Mouse (Mus musculus) urinary bladder, postnatal 25 days (tissue): ENCODE results near the gene P2ry14.
"Not testable (repeated sequence)": the region's sequence is repeated elsewhere in the genome, so short reads cannot be mapped to it uniquely, and the experiment has no call there.

Experiments
- DNase-seq: peaks from one replicate; pipeline ENCODE4 v3.0.0; 2022; ENCODE audit warnings: low spot score

Gene P2ry14

GRCm38 (mm10) chr3:59104462-59104861, 49.0 kb downstream of the P2ry14 start:
- DNase-seq, result no peak

- no peak for DNase-seq
Observed at GRCm38 (mm10) chr3:59102146-59102545, 51.3 kb downstream of the P2ry14 start.

GRCm38 (mm10) chr3:59101218-59101986, 52.0 kb downstream of the P2ry14 start, which contains the start of gene Gpr171:
Gene Gpr171, minus strand, starts transcription at chr3:59101821.
- no peak for DNase-seq

GRCm38 (mm10) chr3:59098540-59098939, 54.9 kb downstream of the P2ry14 start:
- no peak for DNase-seq

GRCm38 (mm10) chr3:59097421-59097820, 56.0 kb downstream of the P2ry14 start:
- DNase-seq, result no peak

GRCm38 (mm10) chr3:59092702-59093101, 60.7 kb downstream of the P2ry14 start:
- no peak for DNase-seq

- no peak for DNase-seq
Observed at GRCm38 (mm10) chr3:59080919-59081318, 72.5 kb downstream of the P2ry14 start.

- DNase-seq, result no peak
Observed at GRCm38 (mm10) chr3:59080293-59080916, 73.0 kb downstream of the P2ry14 start.

- DNase-seq, result peak; percentile 30
Observed at GRCm38 (mm10) chr3:59079327-59079726, 74.1 kb downstream of the P2ry14 start.

GRCm38 (mm10) chr3:59078585-59078984, 74.8 kb downstream of the P2ry14 start:
- no peak for DNase-seq

- DNase-seq, result no peak
Observed at GRCm38 (mm10) chr3:59077278-59077677, 76.1 kb downstream of the P2ry14 start.

- not testable (repeated sequence) for DNase-seq
Observed at GRCm38 (mm10) chr3:59069071-59069470, 84.3 kb downstream of the P2ry14 start.

GRCm38 (mm10) chr3:59066558-59067294, 86.7 kb downstream of the P2ry14 start:
- no peak for DNase-seq

- DNase-seq, result no peak
Observed at GRCm38 (mm10) chr3:59065937-59066336, 87.5 kb downstream of the P2ry14 start.
